Mouse (Mus musculus): ENCODE results near the gene Arhgef38. TPM values are rescaled to one million over a fixed set of nuclear protein-coding genes. Genes with fewer than 3 reads are reported as not detected.

Arhgef38 gene
- total and polyA plus RNA-seq, 2 experiments from 2014 or later = 0.05 to 2.0 TPM

DNA sequence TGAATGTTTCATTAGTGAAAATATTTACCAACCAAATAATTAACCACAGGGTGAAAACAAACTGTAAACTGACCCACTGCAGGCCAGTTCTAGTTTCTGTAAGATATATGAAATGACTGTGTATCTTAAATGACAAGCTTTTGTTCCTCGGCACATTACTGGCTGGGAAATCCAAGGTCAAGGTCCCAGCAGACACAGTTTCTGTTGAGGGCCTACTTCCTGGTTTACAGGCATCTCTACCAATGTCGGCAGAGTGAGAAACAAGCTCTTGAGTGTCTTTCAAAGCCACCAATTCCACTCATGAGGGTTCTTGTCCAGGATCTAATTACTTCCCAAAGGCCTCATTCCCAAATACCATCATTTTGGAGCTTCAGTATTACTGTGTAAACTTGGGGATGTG lies 4.3 kb downstream of the Arhgef38 start:
- H3K9ac ChIP-seq (replicated peaks; ENCODE audit: low read length) = no peak overlapping the region
- H3K4me2 ChIP-seq (ENCODE audit: low read depth, low read length) = no peak overlapping the region
- H3K9me3 ChIP-seq (ENCODE audit: low read length) = no peaks in the 10 kb centered on the region
- no peak for DNase-seq (ENCODE audit: low spot score)
- TF ChIP-seq CTCF (IDR thresholded peaks at IDR 0.05; ENCODE audit: low read depth) = no peak
- H3K27ac ChIP-seq = no peak overlapping the region
- WGBS = 80% methylated on average over 2 of the region's 2 CpGs
- ATAC-seq = no peak
- H3K4me1 ChIP-seq (ENCODE audit: insufficient read depth, low read length) = no peaks in the 10 kb centered on the region
- H3K27me3 ChIP-seq (ENCODE audit: insufficient read depth, low read length) = no peaks in the 10 kb centered on the region
- no peaks in the 10 kb centered on the region for H3K36me3 ChIP-seq (ENCODE audit: insufficient read depth, low read length)
- no peak overlapping the region for H3K4me3 ChIP-seq (ENCODE audit: low read length)

DNA sequence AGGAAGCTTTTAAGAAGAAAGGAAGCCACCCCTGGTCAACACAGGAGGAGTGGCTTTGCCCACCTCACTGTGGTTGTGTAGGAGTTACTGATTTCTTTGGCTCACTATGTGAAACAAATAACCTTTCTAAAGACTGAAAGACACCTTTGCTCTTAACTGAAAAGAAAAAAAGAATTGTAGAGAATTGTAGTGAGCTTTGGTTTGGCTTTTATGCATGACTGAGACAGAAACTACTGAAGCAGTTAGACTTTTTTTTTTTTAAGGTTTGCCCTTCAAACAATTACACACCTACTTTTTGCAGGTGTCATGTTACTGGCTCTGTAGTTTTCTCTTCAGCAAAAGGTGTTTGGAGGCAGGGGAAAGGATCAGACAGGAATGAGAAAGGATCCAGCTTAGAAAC lies 5.2 kb downstream of the Arhgef38 start:
- Histone ChIP-seq H3K27ac (no peak overlapping the region), H3K4me1 (ENCODE audit: insufficient read depth, low read length) (no peaks in the 10 kb centered on the region), H3K9ac (replicated peaks; ENCODE audit: low read length) (no peak overlapping the region), H3K4me2 (ENCODE audit: low read depth, low read length) (no peak overlapping the region), H3K36me3 (ENCODE audit: insufficient read depth, low read length) (no peaks in the 10 kb centered on the region), H3K9me3 (ENCODE audit: low read length) (no peaks in the 10 kb centered on the region), H3K27me3 (ENCODE audit: insufficient read depth, low read length) (no peaks in the 10 kb centered on the region), H3K4me3 (ENCODE audit: low read length) (no peak overlapping the region)
- TF ChIP-seq CTCF (IDR thresholded peaks at IDR 0.05; ENCODE audit: low read depth) = no peak
- DNase-seq (ENCODE audit: low spot score) = no peak
- ATAC-seq = no peak

DNA sequence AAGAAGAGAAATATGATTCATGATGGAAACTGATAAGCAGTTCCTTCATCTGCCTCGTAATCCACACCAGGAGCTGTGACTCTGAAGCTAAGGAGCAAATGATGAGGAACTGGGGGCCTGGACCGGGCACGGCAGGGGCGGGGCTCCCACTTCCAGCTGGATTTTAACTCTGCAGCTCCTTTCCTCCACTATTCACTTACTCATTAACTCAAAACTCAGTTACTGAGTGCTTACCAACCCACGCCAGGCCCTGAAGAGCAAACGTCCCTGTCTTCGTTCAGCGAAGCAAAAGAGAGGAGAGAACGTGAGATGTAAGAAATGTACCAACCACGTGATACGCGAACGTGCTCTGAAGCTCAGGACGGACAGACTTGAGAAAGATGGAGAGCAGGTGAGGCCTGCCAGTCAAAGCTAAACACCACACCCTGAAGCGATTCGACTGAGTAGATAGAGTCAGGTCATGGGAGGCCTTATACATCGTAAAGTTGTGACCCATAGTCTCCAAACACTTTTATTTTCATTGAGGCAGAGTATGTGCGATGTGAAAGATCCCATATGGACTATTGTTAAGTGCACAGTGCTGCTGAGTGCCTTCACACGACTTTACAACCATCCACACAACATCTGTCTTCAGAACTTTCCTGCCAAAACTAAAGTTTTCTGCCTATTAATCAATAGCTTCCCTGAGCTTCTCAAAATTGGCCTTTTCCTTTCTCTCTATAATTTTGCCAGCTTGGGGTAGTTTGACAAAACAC lies 7.3 kb downstream of the Arhgef38 start:
- Histone ChIP-seq H3K9ac (replicated peaks; ENCODE audit: low read length) (no peak overlapping the region), H3K4me1 (ENCODE audit: insufficient read depth, low read length) (no peaks in the 10 kb centered on the region), H3K4me2 (ENCODE audit: low read depth, low read length) (no peak overlapping the region), H3K4me3 (ENCODE audit: low read length) (no peak overlapping the region), H3K27ac (no peak overlapping the region), H3K27me3 (ENCODE audit: insufficient read depth, low read length) (no peaks in the 10 kb centered on the region), H3K9me3 (ENCODE audit: low read length) (no peaks in the 10 kb centered on the region), H3K36me3 (ENCODE audit: insufficient read depth, low read length) (no peaks in the 10 kb centered on the region)
- DNase-seq (ENCODE audit: low spot score) (no peak), ATAC-seq (no peak)
- no peak for TF ChIP-seq CTCF (IDR thresholded peaks at IDR 0.05; ENCODE audit: low read depth)
- whole genome bisulfite sequencing = 82% methylated on average over 19 of the region's 19 CpGs

DNA sequence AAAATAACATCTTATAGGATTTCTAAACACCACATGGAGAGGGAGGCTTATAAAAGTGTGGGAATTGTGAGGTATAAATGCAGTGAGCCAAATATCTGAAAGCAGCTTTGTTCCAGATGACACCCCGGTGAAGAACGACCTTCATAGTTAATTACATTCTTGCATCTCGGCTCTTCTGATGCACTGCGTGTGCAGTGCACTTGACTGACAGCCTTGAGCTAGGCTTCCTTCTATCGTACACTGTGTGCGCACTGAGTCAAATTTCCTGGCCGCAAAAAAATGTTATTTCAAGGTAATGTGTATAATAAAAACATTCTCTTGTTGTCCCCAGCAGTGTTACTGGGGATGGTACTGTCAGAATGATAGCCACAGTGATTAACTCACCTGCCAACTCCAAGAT lies 16.2 kb downstream of the Arhgef38 start:
- Histone ChIP-seq H3K27ac (no peak overlapping the region), H3K4me2 (ENCODE audit: low read depth, low read length) (no peak overlapping the region), H3K9ac (replicated peaks; ENCODE audit: low read length) (no peak overlapping the region), H3K36me3 (ENCODE audit: insufficient read depth, low read length) (no peaks in the 10 kb centered on the region), H3K27me3 (ENCODE audit: insufficient read depth, low read length) (no peaks in the 10 kb centered on the region), H3K4me3 (ENCODE audit: low read length) (no peak overlapping the region), H3K9me3 (ENCODE audit: low read length) (no peaks in the 10 kb centered on the region), H3K4me1 (ENCODE audit: insufficient read depth, low read length) (no peaks in the 10 kb centered on the region)
- DNase-seq (ENCODE audit: low spot score) (peak; percentile 8), ATAC-seq (no peak)
- TF ChIP-seq CTCF (IDR thresholded peaks at IDR 0.05; ENCODE audit: low read depth) = no peak
- 45% methylated on average over 7 of the region's 7 CpGs for WGBS

DNA sequence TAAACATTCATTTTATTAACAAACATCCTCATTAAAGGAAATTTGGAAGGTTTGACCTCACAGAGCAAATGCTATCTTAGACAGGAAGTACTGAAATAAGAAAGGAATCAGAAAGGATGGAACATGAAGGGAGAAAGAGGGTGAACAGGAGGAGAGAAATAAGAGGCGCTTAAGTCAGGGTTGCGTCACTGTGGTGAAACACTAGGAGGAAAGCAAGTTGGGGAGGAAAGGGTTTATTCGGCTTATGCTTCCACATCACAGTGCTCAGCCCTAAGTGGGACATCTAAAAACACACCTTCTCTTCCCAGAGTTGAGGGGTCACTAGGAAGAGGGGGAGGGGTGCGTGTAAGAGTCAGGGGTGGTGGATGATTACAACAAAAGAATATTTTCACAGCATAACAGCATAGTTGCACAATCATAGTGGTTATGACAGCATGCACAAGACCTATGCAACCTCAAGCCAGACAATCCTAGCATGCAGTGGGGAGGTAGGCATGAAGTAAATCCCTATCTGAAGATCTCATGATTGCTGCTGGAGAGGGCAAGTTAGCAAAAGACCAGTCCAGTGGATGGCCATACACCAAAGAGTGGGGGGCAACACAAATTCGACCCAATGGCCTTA lies 19.4 kb downstream of the Arhgef38 start:
- no peaks in the 10 kb centered on the region for H3K4me1 ChIP-seq (ENCODE audit: insufficient read depth, low read length)
- H3K4me3 ChIP-seq (ENCODE audit: low read length) = no peak overlapping the region
- no peak overlapping the region for H3K27ac ChIP-seq
- no peak for ATAC-seq
- no peak for TF ChIP-seq CTCF (IDR thresholded peaks at IDR 0.05; ENCODE audit: low read depth)
- WGBS = 93% methylated on average over 5 of the region's 5 CpGs
- DNase-seq (ENCODE audit: low spot score) = no peak
- no peaks in the 10 kb centered on the region for H3K9me3 ChIP-seq (ENCODE audit: low read length)
- no peaks in the 10 kb centered on the region for H3K36me3 ChIP-seq (ENCODE audit: insufficient read depth, low read length)
- no peak overlapping the region for H3K4me2 ChIP-seq (ENCODE audit: low read depth, low read length)
- H3K27me3 ChIP-seq (ENCODE audit: insufficient read depth, low read length) = no peaks in the 10 kb centered on the region
- H3K9ac ChIP-seq (replicated peaks; ENCODE audit: low read length) = no peak overlapping the region

DNA sequence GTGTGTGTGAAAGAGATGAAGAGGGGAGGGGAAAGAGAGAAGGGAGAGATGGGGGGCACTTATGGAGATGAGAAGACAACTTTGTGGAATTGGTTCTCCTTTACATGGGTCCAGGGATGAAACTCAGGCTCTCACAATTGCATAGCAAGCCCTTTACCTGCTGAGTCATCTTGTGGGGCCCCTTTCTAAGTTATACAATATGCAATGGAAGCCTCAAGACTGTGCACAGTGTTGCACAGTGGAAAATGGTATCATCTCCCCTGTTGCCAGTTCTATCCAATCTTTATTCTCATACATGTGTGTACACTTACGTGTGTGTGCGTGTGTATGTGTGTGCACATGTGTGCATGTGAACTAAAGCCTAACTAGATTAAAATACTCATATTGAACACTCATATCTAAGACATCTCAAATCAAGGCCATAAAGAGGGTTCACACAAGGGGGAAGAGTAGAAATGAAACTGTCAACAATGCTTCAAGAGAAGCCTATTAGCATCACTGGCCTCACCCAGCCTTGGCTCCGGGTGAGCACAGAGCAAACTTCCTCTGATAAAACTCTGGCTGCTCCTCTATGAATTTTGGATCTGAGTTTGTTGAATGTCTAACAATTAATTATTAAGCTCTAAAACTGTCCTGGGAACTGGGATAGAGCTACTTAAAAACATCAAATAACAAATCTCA lies 21.2 kb downstream of the Arhgef38 start:
- no peaks in the 10 kb centered on the region for H3K9me3 ChIP-seq (ENCODE audit: low read length)
- no peak overlapping the region for H3K4me2 ChIP-seq (ENCODE audit: low read depth, low read length)
- H3K4me1 ChIP-seq (ENCODE audit: insufficient read depth, low read length) = no peaks in the 10 kb centered on the region
- H3K36me3 ChIP-seq (ENCODE audit: insufficient read depth, low read length) = no peaks in the 10 kb centered on the region
- H3K27ac ChIP-seq = no peak overlapping the region
- no peak for TF ChIP-seq CTCF (IDR thresholded peaks at IDR 0.05; ENCODE audit: low read depth)
- H3K9ac ChIP-seq (replicated peaks; ENCODE audit: low read length) = no peak overlapping the region
- DNase-seq (ENCODE audit: low spot score) = no peak
- H3K27me3 ChIP-seq (ENCODE audit: insufficient read depth, low read length) = no peaks in the 10 kb centered on the region
- no peak for ATAC-seq
- WGBS = 87% methylated on average over 3 of the region's 3 CpGs
- no peak overlapping the region for H3K4me3 ChIP-seq (ENCODE audit: low read length)

DNA sequence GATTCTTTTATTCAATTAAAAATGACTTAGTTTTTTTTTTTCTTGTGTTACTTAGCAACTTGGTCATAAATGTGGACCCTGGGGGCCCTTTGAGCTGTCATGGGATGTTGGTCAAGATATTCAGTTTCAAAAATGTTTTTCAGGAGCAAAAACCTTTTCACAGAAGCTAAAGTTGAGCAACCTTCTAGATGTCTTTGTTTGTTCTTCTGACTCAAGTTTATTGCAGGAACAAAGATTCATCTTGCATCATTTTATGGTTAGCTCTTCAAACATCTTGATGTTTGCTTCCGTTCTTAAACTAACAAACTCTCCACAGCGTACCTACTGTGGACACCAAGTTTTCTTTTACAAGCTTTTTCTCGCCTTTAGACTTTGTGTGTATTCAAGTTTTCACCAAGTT lies 23.4 kb downstream of the Arhgef38 start:
- 86% methylated on average over 3 of the region's 3 CpGs for WGBS
- Histone ChIP-seq H3K36me3 (ENCODE audit: insufficient read depth, low read length) (no peaks in the 10 kb centered on the region), H3K9me3 (ENCODE audit: low read length) (no peaks in the 10 kb centered on the region), H3K4me3 (ENCODE audit: low read length) (no peak overlapping the region), H3K27ac (no peak overlapping the region), H3K4me1 (ENCODE audit: insufficient read depth, low read length) (no peaks in the 10 kb centered on the region), H3K9ac (replicated peaks; ENCODE audit: low read length) (no peak overlapping the region), H3K4me2 (ENCODE audit: low read depth, low read length) (no peak overlapping the region), H3K27me3 (ENCODE audit: insufficient read depth, low read length) (no peaks in the 10 kb centered on the region)
- no peak for TF ChIP-seq CTCF (IDR thresholded peaks at IDR 0.05; ENCODE audit: low read depth)
- ATAC-seq = no peak
- DNase-seq (ENCODE audit: low spot score) = no peak

Data from hindbrain, postnatal 0 days (tissue).